Mouse (Mus musculus): ENCODE data around the gene Camk1d. TPM values are rescaled to one million over a fixed set of nuclear protein-coding genes. Genes with fewer than 3 reads are reported as not detected.

Gene Camk1d
- polyA plus RNA-seq, 1 experiment = 3.2 TPM

DNA sequence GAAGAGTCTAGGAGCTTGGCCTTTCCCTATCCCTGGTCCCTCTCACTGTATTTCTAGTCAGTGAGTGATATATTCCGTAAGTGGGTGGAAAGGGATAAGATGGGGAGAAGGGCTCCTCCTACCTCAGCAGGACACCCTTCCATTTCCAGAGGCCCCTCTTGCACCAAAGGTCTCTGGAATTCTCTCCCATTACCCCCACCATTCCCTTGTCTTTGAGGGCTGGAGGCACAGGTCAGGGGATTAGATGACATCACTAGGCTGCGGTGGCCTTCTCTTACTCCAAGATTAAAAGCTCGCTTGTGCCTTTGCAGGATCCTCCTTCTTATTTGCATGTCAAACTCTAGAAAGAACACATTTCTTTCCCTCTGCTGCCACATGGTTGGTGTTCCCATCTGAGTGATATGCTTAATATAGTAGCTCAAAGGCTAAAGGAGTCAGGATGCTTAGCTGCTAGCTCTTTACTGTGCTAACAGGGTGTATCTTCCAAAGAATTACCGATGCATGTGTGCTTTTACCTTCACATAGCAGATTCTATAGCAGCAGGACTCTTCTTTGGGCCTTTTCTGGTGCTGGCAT is 244.9 kb downstream of the Camk1d start:
- TF ChIP-seq CTCF (IDR thresholded peaks at IDR 0.05; ENCODE audit: low read depth, low read length) (no peak), POLR2A (IDR thresholded peaks at IDR 0.05; ENCODE audit: insufficient read depth, low read length) (no peak), EP300 (IDR thresholded peaks at IDR 0.05; ENCODE audit: insufficient read depth, low read depth, low read length) (no peak)
- Histone ChIP-seq H3K9me3 (replicated peaks; ENCODE audit: control insufficient read depth, insufficient read depth, low read length, poor library complexity, severe bottlenecking) (no peaks in the 10 kb centered on the region), H3K4me3 (ENCODE audit: low read depth, low read length) (no peak overlapping the region), H3K9ac (ENCODE audit: low read depth, poor library complexity, severe bottlenecking) (no peak overlapping the region), H3K4me1 (ENCODE audit: control insufficient read depth, insufficient read depth, low read length) (no peaks in the 10 kb centered on the region), H3K36me3 (ENCODE audit: control insufficient read depth, insufficient read depth, low read length, poor library complexity, severe bottlenecking) (no peaks in the 10 kb centered on the region), H3K27ac (ENCODE audit: insufficient read depth, low read length) (no peak overlapping the region), H3K27me3 (ENCODE audit: control insufficient read depth, insufficient read depth, low read length, poor library complexity, severe bottlenecking) (no peaks in the 10 kb centered on the region)

DNA sequence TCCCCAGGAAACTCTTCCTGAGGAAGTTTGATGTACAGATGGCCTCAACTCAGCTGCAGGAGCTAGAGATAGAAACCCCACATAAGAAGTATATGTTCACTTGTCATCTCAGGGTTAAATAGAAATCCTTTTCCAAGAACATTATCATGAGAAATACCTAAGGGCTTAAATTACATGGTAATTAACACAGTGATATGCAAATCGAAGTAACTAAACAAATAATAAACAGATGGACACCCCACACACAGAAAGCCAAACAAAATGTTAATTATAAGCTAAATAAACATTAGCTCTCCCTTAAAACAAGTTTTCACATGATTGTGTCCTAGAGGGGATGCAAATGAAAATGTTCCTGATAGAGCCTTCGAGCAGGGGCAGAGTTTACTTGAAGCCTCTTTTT is 246.8 kb downstream of the Camk1d start:
- Histone ChIP-seq H3K4me3 (ENCODE audit: low read depth, low read length) (no peak overlapping the region), H3K9me3 (replicated peaks; ENCODE audit: control insufficient read depth, insufficient read depth, low read length, poor library complexity, severe bottlenecking) (no peaks in the 10 kb centered on the region), H3K4me1 (ENCODE audit: control insufficient read depth, insufficient read depth, low read length) (no peaks in the 10 kb centered on the region), H3K27ac (ENCODE audit: insufficient read depth, low read length) (no peak overlapping the region), H3K9ac (ENCODE audit: low read depth, poor library complexity, severe bottlenecking) (no peak overlapping the region), H3K27me3 (ENCODE audit: control insufficient read depth, insufficient read depth, low read length, poor library complexity, severe bottlenecking) (no peaks in the 10 kb centered on the region), H3K36me3 (ENCODE audit: control insufficient read depth, insufficient read depth, low read length, poor library complexity, severe bottlenecking) (no peaks in the 10 kb centered on the region)
- TF ChIP-seq CTCF (IDR thresholded peaks at IDR 0.05; ENCODE audit: low read depth, low read length) (no peak), EP300 (IDR thresholded peaks at IDR 0.05; ENCODE audit: insufficient read depth, low read depth, low read length) (no peak), POLR2A (IDR thresholded peaks at IDR 0.05; ENCODE audit: insufficient read depth, low read length) (no peak)

DNA sequence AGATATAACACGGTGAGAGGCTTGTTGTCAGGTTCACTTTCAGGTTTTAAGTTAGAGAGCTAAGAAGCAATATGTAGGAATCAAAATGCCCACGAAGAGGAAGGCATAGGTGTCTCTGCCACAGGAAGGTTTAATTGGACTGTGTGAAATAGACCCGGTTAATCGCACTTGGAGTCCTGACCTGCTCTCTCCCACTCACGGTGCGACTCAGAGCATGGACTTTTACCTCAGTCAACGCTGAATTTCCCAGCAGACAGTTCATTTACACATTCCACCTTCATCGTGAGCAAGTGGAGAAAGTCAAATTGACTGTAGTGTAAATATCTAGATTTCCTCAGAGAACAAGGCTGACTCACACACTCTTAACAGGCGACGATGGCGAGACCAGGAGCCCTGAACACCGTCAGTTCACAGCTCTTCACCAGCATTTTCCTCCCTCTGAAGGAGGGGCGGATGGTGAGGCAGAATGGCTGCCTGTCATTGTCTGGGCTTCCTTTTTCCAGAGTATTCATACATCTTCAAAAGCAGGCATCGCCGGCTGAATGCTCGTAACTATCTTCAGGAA is 255.6 kb downstream of the Camk1d start:
- Histone ChIP-seq H3K9me3 (replicated peaks; ENCODE audit: control insufficient read depth, insufficient read depth, low read length, poor library complexity, severe bottlenecking) (no peaks in the 10 kb centered on the region), H3K27me3 (ENCODE audit: control insufficient read depth, insufficient read depth, low read length, poor library complexity, severe bottlenecking) (no peaks in the 10 kb centered on the region), H3K4me1 (ENCODE audit: control insufficient read depth, insufficient read depth, low read length) (no peaks in the 10 kb centered on the region), H3K27ac (ENCODE audit: insufficient read depth, low read length) (no peak overlapping the region), H3K36me3 (ENCODE audit: control insufficient read depth, insufficient read depth, low read length, poor library complexity, severe bottlenecking) (no peaks in the 10 kb centered on the region), H3K9ac (ENCODE audit: low read depth, poor library complexity, severe bottlenecking) (no peak overlapping the region), H3K4me3 (ENCODE audit: low read depth, low read length) (no peak overlapping the region)
- TF ChIP-seq CTCF (IDR thresholded peaks at IDR 0.05; ENCODE audit: low read depth, low read length) (no peak), POLR2A (IDR thresholded peaks at IDR 0.05; ENCODE audit: insufficient read depth, low read length) (no peak)

- H3K9ac ChIP-seq (ENCODE audit: low read depth, poor library complexity, severe bottlenecking) = no peak overlapping the region
- TF ChIP-seq CTCF (IDR thresholded peaks at IDR 0.05; ENCODE audit: low read depth, low read length) = no peak
- no peak for TF ChIP-seq POLR2A (IDR thresholded peaks at IDR 0.05; ENCODE audit: insufficient read depth, low read length)
- TF ChIP-seq EP300 (IDR thresholded peaks at IDR 0.05; ENCODE audit: insufficient read depth, low read depth, low read length) = no peak
These were observed 256.2 kb downstream of the Camk1d start for GRCm38 (mm10) chr2:5458075-5458494.

DNA sequence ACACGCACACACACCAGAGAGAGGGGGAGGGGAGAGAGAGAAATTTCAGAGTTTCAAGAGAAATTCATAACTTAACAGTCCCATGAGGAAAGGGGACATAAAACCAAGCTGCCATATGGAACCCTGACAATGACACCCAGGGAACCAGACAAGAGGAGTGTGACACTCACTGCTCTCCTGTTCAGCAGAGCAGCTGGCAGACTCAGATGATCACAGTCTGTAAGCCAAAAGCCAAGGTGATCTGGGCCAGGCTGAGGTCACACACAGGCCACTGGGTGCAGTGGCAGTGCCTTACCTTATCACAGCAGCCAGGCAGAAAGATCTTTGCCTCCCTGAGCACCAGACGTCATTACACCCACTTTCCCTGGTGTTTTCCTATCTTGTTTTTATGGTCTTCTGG is 258.2 kb downstream of the Camk1d start:
- H3K9ac ChIP-seq (ENCODE audit: low read depth, poor library complexity, severe bottlenecking) = no peak overlapping the region
- TF ChIP-seq CTCF (IDR thresholded peaks at IDR 0.05; ENCODE audit: low read depth, low read length) = no peak
- no peak for TF ChIP-seq EP300 (IDR thresholded peaks at IDR 0.05; ENCODE audit: insufficient read depth, low read depth, low read length)
- no peak for TF ChIP-seq POLR2A (IDR thresholded peaks at IDR 0.05; ENCODE audit: insufficient read depth, low read length)
- no peak overlapping the region for H3K27ac ChIP-seq (ENCODE audit: insufficient read depth, low read length)
- no peaks in the 10 kb centered on the region for H3K27me3 ChIP-seq (ENCODE audit: control insufficient read depth, insufficient read depth, low read length, poor library complexity, severe bottlenecking)
- no peak overlapping the region for H3K4me3 ChIP-seq (ENCODE audit: low read depth, low read length)
- H3K9me3 ChIP-seq (replicated peaks; ENCODE audit: control insufficient read depth, insufficient read depth, low read length, poor library complexity, severe bottlenecking) = no peaks in the 10 kb centered on the region
- H3K36me3 ChIP-seq (ENCODE audit: control insufficient read depth, insufficient read depth, low read length, poor library complexity, severe bottlenecking) = no peaks in the 10 kb centered on the region
- no peaks in the 10 kb centered on the region for H3K4me1 ChIP-seq (ENCODE audit: control insufficient read depth, insufficient read depth, low read length)

More at GRCm38 (mm10) chr2:5458075-5458494, 256.2 kb downstream of the Camk1d start:
- no peaks in the 10 kb centered on the region for H3K27me3 ChIP-seq (ENCODE audit: control insufficient read depth, insufficient read depth, low read length, poor library complexity, severe bottlenecking)
- no peak overlapping the region for H3K4me3 ChIP-seq (ENCODE audit: low read depth, low read length)
- H3K4me1 ChIP-seq (ENCODE audit: control insufficient read depth, insufficient read depth, low read length) = no peaks in the 10 kb centered on the region
- no peaks in the 10 kb centered on the region for H3K36me3 ChIP-seq (ENCODE audit: control insufficient read depth, insufficient read depth, low read length, poor library complexity, severe bottlenecking)
- no peaks in the 10 kb centered on the region for H3K9me3 ChIP-seq (replicated peaks; ENCODE audit: control insufficient read depth, insufficient read depth, low read length, poor library complexity, severe bottlenecking)
- H3K27ac ChIP-seq (ENCODE audit: insufficient read depth, low read length) = no peak overlapping the region

GRCm38 (mm10) chr2:5454830-5455229 is 259.5 kb downstream of the Camk1d start:
- Histone ChIP-seq H3K27ac (ENCODE audit: insufficient read depth, low read length) (no peak overlapping the region), H3K4me3 (ENCODE audit: low read depth, low read length) (no peak overlapping the region), H3K27me3 (ENCODE audit: control insufficient read depth, insufficient read depth, low read length, poor library complexity, severe bottlenecking) (no peaks in the 10 kb centered on the region), H3K36me3 (ENCODE audit: control insufficient read depth, insufficient read depth, low read length, poor library complexity, severe bottlenecking) (no peaks in the 10 kb centered on the region), H3K9ac (ENCODE audit: low read depth, poor library complexity, severe bottlenecking) (no peak overlapping the region), H3K4me1 (ENCODE audit: control insufficient read depth, insufficient read depth, low read length) (no peaks in the 10 kb centered on the region), H3K9me3 (replicated peaks; ENCODE audit: control insufficient read depth, insufficient read depth, low read length, poor library complexity, severe bottlenecking) (no peaks in the 10 kb centered on the region)
- TF ChIP-seq EP300 (IDR thresholded peaks at IDR 0.05; ENCODE audit: insufficient read depth, low read depth, low read length) (no peak), CTCF (IDR thresholded peaks at IDR 0.05; ENCODE audit: low read depth, low read length) (no peak)

Measured in ES-Bruce4 (cell line).